Mouse (Mus musculus): ENCODE results near the gene Klf5.
A peak's percentile ranks its signal among the peaks of the same experiment; 100 is the strongest.

Gene Klf5

GRCm38 (mm10) chr14:99310358-99310757, 11.9 kb downstream of the Klf5 start:
- DNase-seq (ENCODE audit: low read depth), result no peak

- no peak for DNase-seq (ENCODE audit: low read depth)
These were observed 14.6 kb downstream of the Klf5 start for GRCm38 (mm10) chr14:99313062-99313461.

- DNase-seq (ENCODE audit: low read depth), result no peak
These were observed 17.8 kb downstream of the Klf5 start for GRCm38 (mm10) chr14:99316275-99316674.

GRCm38 (mm10) chr14:99320736-99321135, 22.2 kb downstream of the Klf5 start:
- DNase-seq (ENCODE audit: low read depth), result no peak

- DNase-seq (ENCODE audit: low read depth), result no peak
These were observed 24.9 kb downstream of the Klf5 start for GRCm38 (mm10) chr14:99323376-99323775.

GRCm38 (mm10) chr14:99324523-99324922, 26.0 kb downstream of the Klf5 start:
- peak; percentile 6 for DNase-seq (ENCODE audit: low read depth)

GRCm38 (mm10) chr14:99325597-99326472, 27.3 kb downstream of the Klf5 start:
- no peak for DNase-seq (ENCODE audit: low read depth)

GRCm38 (mm10) chr14:99336598-99336997, 38.1 kb downstream of the Klf5 start:
- DNase-seq (ENCODE audit: low read depth), result no peak

- no peak for DNase-seq (ENCODE audit: low read depth)
These were observed 40.5 kb downstream of the Klf5 start for GRCm38 (mm10) chr14:99339021-99339420.

GRCm38 (mm10) chr14:99339681-99340522, 41.4 kb downstream of the Klf5 start:
- DNase-seq (ENCODE audit: low read depth), result no peak

- no peak for DNase-seq (ENCODE audit: low read depth)
These were observed 42.2 kb downstream of the Klf5 start for GRCm38 (mm10) chr14:99340703-99341102.

GRCm38 (mm10) chr14:99348175-99348764, 49.8 kb downstream of the Klf5 start:
- DNase-seq (ENCODE audit: low read depth), result no peak

GRCm38 (mm10) chr14:99349606-99350005, 51.1 kb downstream of the Klf5 start:
- DNase-seq (ENCODE audit: low read depth), result no peak

- no peak for DNase-seq (ENCODE audit: low read depth)
These were observed 54.5 kb downstream of the Klf5 start for GRCm38 (mm10) chr14:99352989-99353388.

GRCm38 (mm10) chr14:99354046-99354445, 55.6 kb downstream of the Klf5 start:
- no peak for DNase-seq (ENCODE audit: low read depth)

GRCm38 (mm10) chr14:99354761-99355609, 56.5 kb downstream of the Klf5 start:
- no peak for DNase-seq (ENCODE audit: low read depth)

GRCm38 (mm10) chr14:99355610-99355870, 57.0 kb downstream of the Klf5 start:
- no peak for DNase-seq (ENCODE audit: low read depth)

GRCm38 (mm10) chr14:99362956-99363355, 64.5 kb downstream of the Klf5 start:
- DNase-seq (ENCODE audit: low read depth), result no peak

GRCm38 (mm10) chr14:99364007-99364784, 65.7 kb downstream of the Klf5 start:
- DNase-seq (ENCODE audit: low read depth), result no peak
